Mouse (Mus musculus) heart, embryonic 14.5 days (tissue): ENCODE measurements around the gene Gm32742. TPM values are rescaled to one million over a fixed set of nuclear protein-coding genes. Genes with fewer than 3 reads are reported as not detected.
A peak's percentile ranks its signal among the peaks of the same experiment; 100 is the strongest.

ENCODE experiments used
- ATAC-seq: fragments of 200-750 bp; cut with Nextera tagmentation; 2 replicates; pipeline ENCODE4 v1.8.0; 2017; ENCODE audit warnings: low read depth, moderate TSS enrichment; ENCODE audit not compliant: insufficient number of reproducible peaks, insufficient read depth, low FRiP score
- H3K27ac ChIP-seq, 2 experiments: fragments of 200-500 bp in 1 of 2; fragments of 300-500 bp in 1 of 2; sonication (generic) in 1 of 2; replicated peaks in 1 of 2; 2 replicates each; pipeline ENCODE4 v1.5.1; 2012 to 2014; ENCODE audit warnings: low read depth in 2 of 2, low read length in 2 of 2, control low read depth in 1 of 2, mild to moderate bottlenecking in 1 of 2, mixed read lengths in 1 of 2; ENCODE audit not compliant: control insufficient read depth in 1 of 2, insufficient read depth in 1 of 2
- H3K27me3 ChIP-seq: fragments of 300-500 bp; sonication (generic); 2 replicates; pipeline ENCODE4 v1.6.1; 2014; ENCODE audit warnings: mild to moderate bottlenecking, low read length, control low read depth; ENCODE audit not compliant: control insufficient read depth, insufficient read depth
- H3K36me3 ChIP-seq: fragments of 300-500 bp; sonication (generic); 2 replicates; pipeline ENCODE4 v1.6.1; 2014; ENCODE audit warnings: mild to moderate bottlenecking, control low read depth, low read length, mixed read lengths; ENCODE audit not compliant: control insufficient read depth, insufficient read depth
- H3K4me1 ChIP-seq, 2 experiments: fragments of 200-500 bp in 1 of 2; fragments of 300-500 bp in 1 of 2; sonication (generic) in 1 of 2; 2 replicates each; pipeline ENCODE4 v1.6.1; 2012 to 2014; ENCODE audit warnings: low read length in 2 of 2, control low read depth in 1 of 2, mixed read lengths in 1 of 2; ENCODE audit not compliant: control insufficient read depth in 2 of 2, insufficient read depth in 2 of 2
- H3K4me2 ChIP-seq: fragments of 300-500 bp; sonication (generic); 2 replicates; pipeline ENCODE4 v1.6.1; 2014; ENCODE audit warnings: mild to moderate bottlenecking, low read length
- H3K4me3 ChIP-seq, 2 experiments: fragments of 200-500 bp in 1 of 2; fragments of 300-500 bp in 1 of 2; sonication (generic) in 1 of 2; 2 replicates each; pipeline ENCODE4 v1.5.1; 2012 to 2014; ENCODE audit warnings: low read length in 2 of 2, mild to moderate bottlenecking in 2 of 2, control low read depth in 1 of 2, low read depth in 1 of 2, moderate library complexity in 1 of 2; ENCODE audit not compliant: control insufficient read depth in 1 of 2, insufficient read depth in 1 of 2
- H3K9ac ChIP-seq: fragments of 300-500 bp; sonication (generic); 2 replicates; pipeline ENCODE4 v1.6.1; 2014; ENCODE audit warnings: mild to moderate bottlenecking, low read length
- H3K9me3 ChIP-seq: fragments of 300-500 bp; sonication (generic); 2 replicates; pipeline ENCODE4 v1.6.1; 2016; ENCODE audit warnings: low read length, control low read depth; ENCODE audit not compliant: control insufficient read depth
- WGBS: fragments of 180-500 bp; shearing (Covaris S2); extraction: QIAGEN DNeasy Blood & Tissue Kit; methylation state at CpG from one replicate; pipeline ENCODE4 v1.1.7; 2014; 5-methylcytosine and 5-hydroxymethylcytosine counted together
- polyA plus RNA-seq: library from polyadenylated mRNA; unstranded; fragments of >200 nt; fragmentation: Nextera tagmentation; extraction: Ambion mirVana; gene quantifications from 2 replicates; pipeline ENCODE4 v1.2.1, GENCODE M21; 2014

Gene Gm32742
- polyA plus RNA-seq, 1 experiment from 2014 or later, result not detected

DNA sequence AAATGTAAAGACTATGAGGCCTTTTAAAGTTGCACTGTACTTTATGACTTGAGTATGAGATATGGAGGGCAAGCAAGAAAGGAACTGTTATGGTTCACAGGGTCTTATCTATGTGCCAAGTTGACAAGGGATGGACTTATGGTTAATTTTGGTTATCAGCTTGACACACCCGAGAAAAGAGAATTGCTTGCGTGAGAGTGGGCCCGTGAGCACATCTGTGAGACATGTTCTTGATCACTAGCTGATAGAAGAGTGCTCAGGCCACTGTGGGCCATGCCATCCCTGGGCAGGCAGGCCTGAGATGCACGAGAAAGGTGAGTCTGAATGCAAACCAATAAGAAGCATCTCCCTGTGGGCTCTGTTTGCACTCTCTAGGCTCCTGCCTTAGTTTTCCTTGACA, 27.9 kb downstream of the Gm32742 start:
- Histone ChIP-seq H3K9me3 (no peaks in the 10 kb centered on the region), H3K27ac (no peak overlapping the region), H3K4me2 (no peak overlapping the region), H3K4me1 (no peaks in the 10 kb centered on the region), H3K9ac (no peak overlapping the region), H3K27me3 (no peaks in the 10 kb centered on the region), H3K36me3 (no peaks in the 10 kb centered on the region), H3K4me3 (no peak overlapping the region)
- 59% methylated on average over 4 of the region's 4 CpGs for WGBS
- no peak for ATAC-seq

DNA sequence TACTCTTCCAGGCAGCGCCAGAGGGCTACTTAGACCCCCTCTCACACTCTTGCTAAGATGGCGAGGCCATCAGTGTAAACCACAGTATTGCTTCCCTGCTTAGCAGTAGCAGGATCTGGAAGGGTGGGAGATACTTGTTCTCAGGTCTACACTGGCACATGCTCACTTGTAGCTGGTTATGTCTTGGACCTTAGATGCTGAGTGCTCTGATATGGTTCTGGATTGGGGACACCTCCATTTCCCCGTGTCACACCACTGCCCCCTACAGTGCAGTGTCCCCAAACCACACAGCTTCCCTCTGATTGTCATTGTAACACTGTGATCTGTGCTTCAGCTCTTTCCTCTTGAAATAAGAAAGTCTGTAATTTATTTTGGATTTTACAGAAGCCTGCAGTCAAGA, 28.3 kb downstream of the Gm32742 start:
- H3K9ac ChIP-seq, result no peak overlapping the region
- no peaks in the 10 kb centered on the region for H3K9me3 ChIP-seq
- no peak overlapping the region for H3K4me3 ChIP-seq
- no peak overlapping the region for H3K27ac ChIP-seq
- no peak for ATAC-seq
- no peaks in the 10 kb centered on the region for H3K36me3 ChIP-seq
- no peak overlapping the region for H3K4me2 ChIP-seq
- 56% methylated on average over 3 of the region's 3 CpGs for WGBS
- H3K27me3 ChIP-seq, result no peaks in the 10 kb centered on the region
- no peaks in the 10 kb centered on the region for H3K4me1 ChIP-seq

DNA sequence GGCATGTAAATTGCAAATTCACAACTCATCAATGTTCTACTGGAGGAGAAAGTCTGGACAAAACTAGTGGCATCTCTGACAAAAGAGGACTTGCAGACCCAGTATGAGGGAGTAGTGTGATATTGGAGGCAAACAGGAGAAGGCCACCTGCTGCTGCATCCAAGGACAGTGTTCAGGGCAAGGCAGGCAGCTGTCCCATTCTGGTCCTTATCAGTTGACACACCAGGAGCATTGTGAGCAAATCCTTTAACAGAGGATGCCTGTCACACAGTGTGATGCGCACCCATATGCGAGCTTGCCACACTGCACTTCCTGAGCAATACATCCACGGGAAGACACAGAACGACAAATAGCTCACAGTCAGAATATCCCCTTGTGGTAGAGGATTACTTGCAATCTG, 50.5 kb downstream of the Gm32742 start:
- H3K27ac ChIP-seq, result no peak overlapping the region
- 57% methylated on average over 4 of the region's 4 CpGs for WGBS
- H3K4me3 ChIP-seq, result no peak overlapping the region
- ATAC-seq, result no peak
- H3K9me3 ChIP-seq, result no peaks in the 10 kb centered on the region
- no peak overlapping the region for H3K4me2 ChIP-seq
- H3K4me1 ChIP-seq, result no peaks in the 10 kb centered on the region
- H3K27me3 ChIP-seq, result no peaks in the 10 kb centered on the region
- no peaks in the 10 kb centered on the region for H3K36me3 ChIP-seq
- no peak overlapping the region for H3K9ac ChIP-seq

DNA sequence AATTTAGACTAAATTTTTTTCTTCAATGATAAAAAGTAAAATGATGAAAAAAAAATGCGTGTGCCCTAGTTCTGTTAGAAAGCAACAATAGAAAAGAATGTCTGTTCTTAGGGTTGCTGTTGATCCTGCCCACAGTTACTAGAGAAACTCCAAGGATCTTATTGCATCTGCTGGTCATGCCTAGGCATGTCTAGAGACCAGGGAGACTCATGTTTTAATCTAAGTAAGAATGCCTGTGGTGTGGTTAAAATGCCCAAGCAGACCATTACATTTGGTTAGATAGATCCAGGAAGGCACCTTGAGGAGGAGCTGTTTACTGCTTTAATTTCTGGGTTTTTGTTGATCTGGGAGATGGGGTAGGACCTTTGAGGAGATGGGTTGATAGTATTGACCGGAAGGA, 59.6 kb downstream of the Gm32742 start:
- 68% methylated on average over 2 of the region's 2 CpGs for WGBS
- Histone ChIP-seq H3K9me3 (no peaks in the 10 kb centered on the region), H3K27ac (no peak overlapping the region), H3K36me3 (no peaks in the 10 kb centered on the region), H3K9ac (no peak overlapping the region), H3K4me1 (peaks cover 2 to 12% of the 10 kb centered on the region in 2 experiments; a peak in 2 of 4 replicates), H3K4me3 (no peak overlapping the region), H3K27me3 (0 out of 2 replicates have a peak, but pooled peaks cover 3% of the 10 kb centered on the region), H3K4me2 (no peak overlapping the region)
- ATAC-seq, result no peak

DNA sequence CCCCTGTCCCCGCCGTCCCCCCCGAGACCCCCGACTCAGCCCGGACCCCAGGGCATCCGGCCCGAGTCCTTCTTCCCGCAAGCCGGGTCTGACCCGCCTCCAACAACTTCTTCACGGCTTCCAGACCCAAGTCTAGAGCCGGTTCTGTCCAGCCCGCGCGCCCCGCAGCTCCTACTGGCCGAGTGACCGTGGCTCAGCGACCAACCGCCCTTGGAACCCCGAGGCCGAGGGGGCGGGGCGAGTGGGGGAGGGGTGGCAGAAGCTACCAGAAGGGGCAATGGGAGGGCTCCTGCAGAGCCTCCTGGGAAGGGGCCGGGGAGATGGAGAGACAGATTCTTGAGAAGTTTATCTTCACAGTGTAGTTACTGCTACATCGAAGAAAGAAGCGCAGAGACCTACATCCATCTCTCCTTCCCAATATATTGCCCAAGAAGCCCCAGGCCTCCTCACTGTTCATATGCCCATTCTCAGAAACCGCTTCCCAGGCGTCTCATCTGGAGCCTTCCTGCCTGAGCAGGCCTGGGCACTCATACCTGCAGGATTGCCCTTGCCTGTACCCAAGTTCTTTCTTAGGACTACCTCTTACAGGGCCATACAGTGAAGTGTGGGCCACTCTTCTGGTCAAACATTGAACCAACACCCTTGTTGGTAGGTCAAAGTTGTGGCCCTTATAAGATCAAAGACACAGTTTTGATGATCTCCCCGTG, 61.4 kb downstream of the Gm32742 start:
- 11% methylated on average over 29 of the region's 30 CpGs for WGBS

DNA sequence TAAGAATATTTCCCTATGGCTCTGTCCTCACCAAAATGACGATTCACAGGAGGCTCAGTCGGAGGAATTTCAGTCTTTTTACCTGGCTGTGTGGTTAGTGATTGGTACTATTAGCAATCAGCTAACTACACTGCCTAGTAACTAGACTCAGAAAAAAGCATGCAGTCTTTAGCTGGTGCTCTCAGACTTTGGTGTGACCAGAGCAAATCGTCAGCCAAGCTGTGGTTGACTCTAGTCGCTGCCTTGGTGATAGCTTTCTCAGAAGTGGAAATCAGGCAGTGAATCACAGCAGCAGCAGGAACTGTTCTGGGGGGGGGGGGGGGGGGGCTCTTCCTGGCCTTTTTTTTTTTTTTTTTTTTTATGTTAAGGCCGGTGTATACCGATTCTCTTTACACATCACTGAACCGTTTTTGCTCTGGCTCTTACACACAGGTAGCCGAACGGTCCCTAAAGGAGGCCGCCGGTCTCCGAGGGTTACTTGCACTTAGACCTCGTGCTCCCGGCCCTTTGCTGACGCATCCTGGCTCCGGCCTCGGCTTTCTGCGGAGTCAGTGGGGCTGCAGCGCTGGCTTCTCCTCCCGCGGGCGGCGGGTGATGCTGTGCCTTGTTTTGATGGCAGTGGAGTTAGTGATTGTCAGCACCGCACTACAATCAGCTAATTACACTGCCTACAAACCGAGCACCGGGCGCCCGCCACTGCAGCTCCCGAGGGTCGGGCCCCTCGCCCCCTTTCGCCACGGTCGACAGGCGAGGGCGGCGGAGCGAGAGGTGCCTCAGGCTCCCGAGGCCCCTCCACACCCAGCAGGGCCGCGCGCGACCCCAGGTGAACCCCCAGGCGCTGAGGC, 62.1 kb downstream of the Gm32742 start:
- peaks cover 2 to 12% of the 10 kb centered on the region in 2 experiments; a peak in 2 of 4 replicates for H3K4me1 ChIP-seq
- no peaks in the 10 kb centered on the region for H3K36me3 ChIP-seq
- no peaks in the 10 kb centered on the region for H3K9me3 ChIP-seq
- no peak for ATAC-seq
- H3K4me2 ChIP-seq, result peak overlapping the region; percentile 100
- WGBS, result 4% methylated on average over 35 of the region's 44 CpGs
- peak overlapping the region; percentile 71 for H3K9ac ChIP-seq
- peak overlapping the region; percentile 54 to 61 for H3K4me3 ChIP-seq
- no peak overlapping the region for H3K27ac ChIP-seq
- 0 out of 2 replicates have a peak, but pooled peaks cover 6% of the 10 kb centered on the region for H3K27me3 ChIP-seq

More for the DNA sequence above, 61.4 kb downstream of the Gm32742 start:
- H3K36me3 ChIP-seq, result no peaks in the 10 kb centered on the region
- no peaks in the 10 kb centered on the region for H3K9me3 ChIP-seq
- no peak overlapping the region for H3K27ac ChIP-seq
- H3K4me1 ChIP-seq, result peaks cover 2 to 12% of the 10 kb centered on the region in 2 experiments; a peak in 2 of 4 replicates
- peak overlapping the region; percentile 54 to 61 for H3K4me3 ChIP-seq
- H3K9ac ChIP-seq, result peak overlapping the region; percentile 71
- peak overlapping the region; percentile 100 for H3K4me2 ChIP-seq
- 0 out of 2 replicates have a peak, but pooled peaks cover 6% of the 10 kb centered on the region for H3K27me3 ChIP-seq
- ATAC-seq, result no peak

DNA sequence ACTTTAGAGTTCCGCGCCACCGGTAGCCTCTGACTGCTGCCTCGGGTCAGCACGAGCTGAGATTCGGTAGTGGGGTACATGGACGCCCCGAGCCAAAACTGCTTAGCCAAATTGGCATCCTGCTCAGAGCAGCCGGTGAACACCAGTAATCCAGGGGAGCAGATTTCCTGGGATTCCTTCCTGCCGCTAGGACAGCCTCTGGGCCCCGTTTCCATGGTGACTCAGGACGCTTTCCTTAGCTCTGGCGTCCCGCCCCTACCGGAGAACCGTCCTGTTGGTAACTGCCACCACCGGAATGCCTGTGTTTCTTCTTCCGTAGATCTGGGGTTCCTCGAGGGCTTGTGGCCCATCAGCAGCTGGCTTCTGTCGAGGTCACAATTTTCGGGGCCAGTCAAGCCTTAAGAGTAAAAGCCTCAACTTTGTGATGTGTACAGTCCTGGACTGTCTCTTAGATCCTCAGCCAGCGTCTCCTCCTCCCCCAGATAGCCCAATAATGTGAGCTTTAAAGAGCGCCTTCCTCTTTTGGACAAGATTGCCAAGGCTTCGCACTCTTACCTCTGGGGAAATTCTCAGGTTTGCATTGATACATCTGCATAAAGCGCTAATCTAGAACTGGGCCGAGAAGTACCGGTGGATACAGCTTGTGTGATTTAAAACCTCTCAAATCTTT, 63.4 kb downstream of the Gm32742 start, which contains the start of gene 4833427G06Rik:
Gene 4833427G06Rik, minus strand, starts transcription at position 323 of the 670 bp plus-strand sequence.
- Histone ChIP-seq H3K36me3 (no peaks in the 10 kb centered on the region), H3K4me1 (peaks cover 2 to 12% of the 10 kb centered on the region in 2 experiments; a peak in 2 of 4 replicates), H3K9ac (peak within 1 kb of the TSS; percentile 40; the same call in 1 of the 2 replicates), H3K9me3 (no peaks in the 10 kb centered on the region), H3K27ac (no peak within 1 kb of the TSS), H3K4me2 (peak within 1 kb of the TSS; percentile 100), H3K4me3 (peak within 1 kb of the TSS; percentile 18 to 26), H3K27me3 (0 out of 2 replicates have a peak, but pooled peaks cover 6% of the 10 kb centered on the region)
- ATAC-seq, result no peak
- WGBS, result 12% methylated on average over 27 of the region's 27 CpGs
